Mouse (Mus musculus): ENCODE measurements around the gene Ankrd13c. TPM values are rescaled to one million over a fixed set of nuclear protein-coding genes. Genes with fewer than 3 reads are reported as not detected.
"Not testable (repeated sequence)": the region's sequence is repeated elsewhere in the genome, so short reads cannot be mapped to it uniquely, and the experiment has no call there.

The Ankrd13c gene
- polyA plus RNA-seq, 1 experiment = 13.4 TPM

- Histone ChIP-seq H3K9me3 (no peaks in the 10 kb centered on the region), H3K4me3 (replicated peaks) (peak within 1 kb of the TSS; percentile 92), H3K36me3 (replicated peaks; ENCODE audit: low read length) (no peaks in the 10 kb centered on the region), H3K27me3 (replicated peaks) (peaks cover 24% of the 10 kb centered on the region), H3K4me1 (peaks cover 37% of the 10 kb centered on the region)
- TF ChIP-seq GATA1 (IDR thresholded peaks at IDR 0.05; ENCODE audit: borderline replicate concordance, low read length) (no peak), FLI1 (IDR thresholded peaks at IDR 0.05; ENCODE audit: low read length) (no peak)
Observed at GRCm38 (mm10) chr3:157924692-157925328, 22.2 kb upstream of the Ankrd13c start, which contains the start of gene Cth. TSS of gene Cth (minus strand) at chr3:157925077.

GRCm38 (mm10) chr3:157925706-157926510 lies 21.1 kb upstream of the Ankrd13c start:
- Histone ChIP-seq H3K4me3 (replicated peaks) (no peak overlapping the region), H3K4me1 (peaks cover 37% of the 10 kb centered on the region), H3K27me3 (replicated peaks) (peaks cover 24% of the 10 kb centered on the region), H3K9me3 (no peaks in the 10 kb centered on the region), H3K36me3 (replicated peaks; ENCODE audit: low read length) (no peaks in the 10 kb centered on the region)
- TF ChIP-seq FLI1 (IDR thresholded peaks at IDR 0.05; ENCODE audit: low read length) (no peak), GATA1 (IDR thresholded peaks at IDR 0.05; ENCODE audit: borderline replicate concordance, low read length) (no peak)

DNA sequence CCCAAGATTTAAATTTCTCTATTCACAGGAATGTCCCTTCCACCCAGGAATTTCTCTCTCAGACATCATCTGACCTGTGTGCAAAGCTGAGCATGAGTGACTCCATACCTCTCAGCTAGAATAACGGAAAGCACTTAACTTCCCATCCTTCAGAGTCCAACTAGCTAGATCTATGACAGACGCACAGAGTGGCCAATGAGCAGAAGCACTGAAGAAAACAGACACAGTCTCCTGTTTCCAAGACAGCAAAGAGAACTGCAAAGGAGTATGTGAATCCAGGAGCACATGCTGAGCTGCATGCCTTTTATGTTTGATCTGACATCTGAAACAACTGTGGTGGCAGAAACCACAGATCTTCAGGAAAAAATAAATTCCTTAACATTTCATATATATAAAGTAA lies 20.3 kb upstream of the Ankrd13c start:
- no peak for TF ChIP-seq FLI1 (IDR thresholded peaks at IDR 0.05; ENCODE audit: low read length)
- no peak for TF ChIP-seq GATA1 (IDR thresholded peaks at IDR 0.05; ENCODE audit: borderline replicate concordance, low read length)

DNA sequence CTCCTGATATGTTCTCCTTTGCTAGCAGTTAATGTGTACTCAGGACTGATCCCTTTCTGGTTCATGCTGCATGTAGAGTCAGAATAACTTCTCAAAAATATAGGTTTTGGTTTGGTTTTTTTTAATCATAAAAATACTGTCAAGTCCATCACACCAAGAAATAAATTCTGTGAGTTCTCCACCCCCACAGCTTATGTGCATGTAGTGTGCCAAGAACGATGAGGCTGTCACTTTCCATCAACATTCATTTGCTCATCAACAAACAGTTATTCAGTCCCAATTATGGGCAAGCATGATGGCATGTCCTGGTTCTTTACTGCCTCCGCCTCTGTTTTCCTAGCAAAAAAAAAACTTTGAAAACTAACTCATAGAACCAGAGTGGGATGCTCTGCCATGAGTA lies 18.3 kb upstream of the Ankrd13c start:
- Histone ChIP-seq H3K36me3 (replicated peaks; ENCODE audit: low read length) (no peaks in the 10 kb centered on the region), H3K4me3 (replicated peaks) (no peak overlapping the region), H3K4me1 (peaks cover 31% of the 10 kb centered on the region), H3K9me3 (no peaks in the 10 kb centered on the region), H3K27me3 (replicated peaks) (peaks cover 23% of the 10 kb centered on the region)
- no peak for TF ChIP-seq FLI1 (IDR thresholded peaks at IDR 0.05; ENCODE audit: low read length)
- no peak for TF ChIP-seq GATA1 (IDR thresholded peaks at IDR 0.05; ENCODE audit: borderline replicate concordance, low read length)

More for the DNA sequence above, 20.3 kb upstream of the Ankrd13c start:
- H3K27me3 ChIP-seq (replicated peaks) = peaks cover 22% of the 10 kb centered on the region
- H3K4me3 ChIP-seq (replicated peaks) = no peak overlapping the region
- H3K4me1 ChIP-seq = peaks cover 38% of the 10 kb centered on the region
- H3K36me3 ChIP-seq (replicated peaks; ENCODE audit: low read length) = no peaks in the 10 kb centered on the region
- H3K9me3 ChIP-seq = no peaks in the 10 kb centered on the region

DNA sequence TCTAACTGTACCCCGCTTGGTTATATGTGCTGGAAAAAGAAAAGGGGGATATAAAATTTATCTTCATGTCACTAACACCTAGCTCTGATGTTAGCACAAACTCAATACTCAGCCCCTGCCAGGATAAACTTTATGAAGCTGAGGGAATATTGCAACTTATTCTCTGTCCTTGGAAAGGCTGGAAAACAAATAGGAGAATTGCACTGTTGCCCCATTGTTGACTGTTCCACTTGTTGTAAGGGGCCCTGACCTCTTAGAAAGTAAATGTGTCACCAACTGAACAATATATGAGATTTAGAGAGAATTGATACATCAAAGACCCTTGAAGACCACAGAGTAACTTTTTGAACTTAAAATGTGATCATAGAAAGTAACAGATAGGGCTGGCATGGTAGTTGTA lies 17.6 kb upstream of the Ankrd13c start:
- Histone ChIP-seq H3K9me3 (no peaks in the 10 kb centered on the region), H3K36me3 (replicated peaks; ENCODE audit: low read length) (no peaks in the 10 kb centered on the region), H3K27me3 (replicated peaks) (peaks cover 22% of the 10 kb centered on the region), H3K4me3 (replicated peaks) (no peak overlapping the region), H3K4me1 (peaks cover 29% of the 10 kb centered on the region)
- no peak for TF ChIP-seq FLI1 (IDR thresholded peaks at IDR 0.05; ENCODE audit: low read length)
- TF ChIP-seq GATA1 (IDR thresholded peaks at IDR 0.05; ENCODE audit: borderline replicate concordance, low read length) = no peak

GRCm38 (mm10) chr3:157931592-157931991 lies 15.4 kb upstream of the Ankrd13c start:
- H3K4me1 ChIP-seq = peaks cover 12% of the 10 kb centered on the region
- H3K9me3 ChIP-seq = no peaks in the 10 kb centered on the region
- no peak overlapping the region for H3K4me3 ChIP-seq (replicated peaks)
- no peaks in the 10 kb centered on the region for H3K36me3 ChIP-seq (replicated peaks; ENCODE audit: low read length)
- TF ChIP-seq FLI1 (IDR thresholded peaks at IDR 0.05; ENCODE audit: low read length) = no peak
- TF ChIP-seq GATA1 (IDR thresholded peaks at IDR 0.05; ENCODE audit: borderline replicate concordance, low read length) = no peak
- peaks cover 17% of the 10 kb centered on the region for H3K27me3 ChIP-seq (replicated peaks)

- Histone ChIP-seq H3K9me3 (no peaks in the 10 kb centered on the region), H3K36me3 (replicated peaks; ENCODE audit: low read length) (no peaks in the 10 kb centered on the region), H3K27me3 (replicated peaks) (peaks cover 18% of the 10 kb centered on the region), H3K4me1 (peaks cover 9% of the 10 kb centered on the region), H3K4me3 (replicated peaks) (no peak overlapping the region)
- no peak for TF ChIP-seq FLI1 (IDR thresholded peaks at IDR 0.05; ENCODE audit: low read length)
- TF ChIP-seq GATA1 (IDR thresholded peaks at IDR 0.05; ENCODE audit: borderline replicate concordance, low read length) = no peak
Observed at GRCm38 (mm10) chr3:157932074-157932473, 15.0 kb upstream of the Ankrd13c start.

DNA sequence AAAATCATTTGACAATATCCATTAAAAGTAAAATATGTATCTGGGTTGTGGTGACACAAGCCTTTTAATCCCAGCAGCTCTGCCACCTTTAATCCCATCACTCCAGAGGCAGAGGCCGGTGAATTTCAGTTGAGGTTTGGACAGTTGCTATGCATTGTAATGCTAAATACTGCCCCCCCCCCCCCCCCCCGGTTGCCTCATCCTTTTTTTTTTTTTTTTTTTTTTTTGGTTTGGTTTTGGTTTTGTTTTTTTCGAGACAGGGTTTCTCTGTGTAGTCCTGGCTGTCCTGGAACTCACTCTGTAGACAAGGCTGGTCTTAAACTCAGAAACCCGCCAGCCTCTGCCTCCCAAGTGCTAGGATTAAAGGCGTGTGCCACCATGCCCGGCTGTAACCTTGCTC lies 13.8 kb upstream of the Ankrd13c start:
- peaks cover 13% of the 10 kb centered on the region for H3K27me3 ChIP-seq (replicated peaks)
- not testable (repeated sequence) for H3K9me3 ChIP-seq; H3K4me3 ChIP-seq (replicated peaks); H3K36me3 ChIP-seq (replicated peaks; ENCODE audit: low read length); H3K4me1 ChIP-seq

- H3K4me3 ChIP-seq (replicated peaks) = no peak overlapping the region
- no peaks in the 10 kb centered on the region for H3K36me3 ChIP-seq (replicated peaks; ENCODE audit: low read length)
- H3K27me3 ChIP-seq (replicated peaks) = peaks cover 8% of the 10 kb centered on the region
- no peaks in the 10 kb centered on the region for H3K9me3 ChIP-seq
- TF ChIP-seq GATA1 (IDR thresholded peaks at IDR 0.05; ENCODE audit: borderline replicate concordance, low read length) = no peak
- no peak for TF ChIP-seq FLI1 (IDR thresholded peaks at IDR 0.05; ENCODE audit: low read length)
- H3K4me1 ChIP-seq = peaks cover 5% of the 10 kb centered on the region
Observed at GRCm38 (mm10) chr3:157934301-157934823, 12.7 kb upstream of the Ankrd13c start.

DNA sequence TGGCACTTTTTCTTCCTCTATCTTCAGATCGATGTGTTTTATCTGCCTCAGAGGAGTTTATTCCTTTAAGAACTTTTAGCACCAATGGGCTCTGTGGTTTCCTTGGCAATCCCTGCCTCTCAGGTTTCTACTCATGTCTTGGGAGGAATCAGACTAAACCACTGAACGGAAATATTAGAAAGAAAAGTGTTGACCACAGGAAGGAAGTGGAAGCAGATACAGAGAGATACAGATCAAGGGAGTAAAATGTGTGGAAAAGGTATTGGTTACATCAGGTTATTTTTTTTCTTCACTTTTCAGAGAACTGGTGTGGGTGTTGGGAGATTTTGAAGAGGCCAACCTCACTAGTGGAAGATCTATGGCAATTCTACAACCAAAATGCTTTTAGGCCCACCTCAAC lies 8.5 kb upstream of the Ankrd13c start:
- no peaks in the 10 kb centered on the region for H3K9me3 ChIP-seq
- H3K4me3 ChIP-seq (replicated peaks) = no peak overlapping the region
- no peaks in the 10 kb centered on the region for H3K36me3 ChIP-seq (replicated peaks; ENCODE audit: low read length)
- H3K27me3 ChIP-seq (replicated peaks) = peaks cover 21% of the 10 kb centered on the region
- TF ChIP-seq FLI1 (IDR thresholded peaks at IDR 0.05; ENCODE audit: low read length) (no peak), GATA1 (IDR thresholded peaks at IDR 0.05; ENCODE audit: borderline replicate concordance, low read length) (no peak)
- H3K4me1 ChIP-seq = peaks cover 4% of the 10 kb centered on the region; the same call in 1 of the 2 replicates

All from megakaryocyte, embryonic 14.5 days (primary cell).